Mouse (Mus musculus) right cerebral cortex, postnatal 10 days (tissue): ENCODE data around the gene Plxna1.
A peak's percentile ranks its signal among the peaks of the same experiment; 100 is the strongest.

Experiments
- DNase-seq, 2 experiments: peaks; one replicate each; pipeline ENCODE4 v3.0.0; 2021; ENCODE audit warnings: low spot score in 2 of 2

Gene Plxna1

GRCm38 (mm10) chr6:89285116-89285515 is 77.3 kb downstream of the Plxna1 start:
- no peak for DNase-seq

DNA sequence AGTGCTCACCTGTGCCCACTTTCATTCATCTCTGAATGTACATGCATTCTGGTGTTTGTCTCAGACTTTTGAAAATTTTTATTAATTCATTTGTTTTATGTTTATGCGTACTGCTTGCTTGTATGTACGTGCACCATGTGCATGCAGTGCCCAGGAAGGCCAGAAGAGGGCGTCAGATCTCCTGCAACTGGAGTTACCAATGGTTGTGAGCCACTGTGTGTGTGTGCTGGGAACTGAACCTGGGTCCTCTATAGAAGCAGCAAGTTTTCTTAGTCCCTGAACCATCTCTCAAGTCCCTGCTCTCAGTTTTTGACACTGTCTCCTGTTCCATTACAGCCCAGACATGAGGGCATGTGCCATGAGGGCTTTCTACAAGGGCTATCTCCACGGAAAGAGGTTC is 79.3 kb downstream of the Plxna1 start:
- no peak for DNase-seq

DNA sequence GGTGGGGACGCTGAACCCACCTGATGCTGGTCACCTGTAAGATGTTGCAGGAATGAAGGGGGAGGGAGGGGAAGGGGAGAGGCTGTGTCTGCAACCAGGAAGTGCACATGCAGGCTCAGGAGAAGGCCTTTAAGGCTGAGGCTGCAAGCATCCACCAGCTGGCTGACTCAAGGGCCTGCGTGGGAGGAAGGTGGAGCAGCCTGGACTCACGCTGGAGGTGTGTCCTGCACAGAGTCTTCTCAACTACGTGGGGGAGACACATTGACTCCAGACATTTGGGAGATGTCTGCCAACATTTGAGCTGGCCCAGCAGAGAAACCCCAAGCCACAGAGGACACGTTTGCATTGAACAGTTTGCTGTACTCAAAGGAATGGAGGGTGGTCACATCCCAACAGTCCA is 79.8 kb downstream of the Plxna1 start:
- DNase-seq = no peak

GRCm38 (mm10) chr6:89281492-89282332 is 80.7 kb downstream of the Plxna1 start:
- no peak for DNase-seq

- peak; percentile 51 to 54 for DNase-seq
Measured at GRCm38 (mm10) chr6:89280555-89280954, 81.9 kb downstream of the Plxna1 start.

GRCm38 (mm10) chr6:89271731-89272475 is 90.5 kb downstream of the Plxna1 start:
- no peak for DNase-seq

DNA sequence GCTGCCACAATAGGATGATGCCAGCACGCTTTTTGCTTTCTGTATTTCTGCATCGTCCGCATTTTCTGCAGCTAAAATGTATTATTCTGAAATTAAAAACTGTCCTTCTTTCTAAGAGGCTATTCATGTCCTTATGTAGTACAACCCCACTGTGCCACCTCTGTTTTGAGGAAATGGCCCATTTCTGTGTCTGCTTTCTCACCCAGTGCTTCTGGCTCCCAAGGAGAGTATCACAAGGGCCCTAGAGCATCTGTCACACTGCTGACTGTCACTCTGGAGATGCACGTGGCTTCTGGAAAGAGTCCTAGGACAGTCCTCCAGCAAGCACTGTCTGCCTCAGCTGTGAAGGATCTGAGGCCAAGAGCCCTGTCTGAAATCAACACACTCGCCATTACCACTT is 95.2 kb downstream of the Plxna1 start:
- DNase-seq = no peak
